Mouse (Mus musculus): ENCODE data around the gene Asb2.

Asb2 gene

GRCm38 (mm10) chr12:103355746-103356414 is at the start of gene Asb2:
Gene Asb2, minus strand, starts transcription at chr12:103356001.
- no peak for DNase-seq

- DNase-seq, result no peak
Measured at GRCm38 (mm10) chr12:103404131-103404530, 48.3 kb upstream of the Asb2 start.

GRCm38 (mm10) chr12:103396751-103397150 is 41.0 kb upstream of the Asb2 start:
- DNase-seq, result peak; percentile 33 to 42

- peak in 1 of 2 experiments; percentile 11 for DNase-seq
Measured at GRCm38 (mm10) chr12:103395486-103396275, 39.9 kb upstream of the Asb2 start.

- no peak for DNase-seq
Measured at GRCm38 (mm10) chr12:103393528-103393927, 37.7 kb upstream of the Asb2 start.

- DNase-seq, result no peak
Measured at GRCm38 (mm10) chr12:103391098-103391497, 35.3 kb upstream of the Asb2 start.

- peak in 1 of 2 experiments; percentile 41 for DNase-seq
Measured at GRCm38 (mm10) chr12:103389982-103390381, 34.2 kb upstream of the Asb2 start.

- peak; percentile 21 to 33 for DNase-seq
Measured at GRCm38 (mm10) chr12:103389348-103389727, 33.5 kb upstream of the Asb2 start.

GRCm38 (mm10) chr12:103388505-103389347 is 32.9 kb upstream of the Asb2 start, which contains the start of gene Otub2:
Gene Otub2, plus strand, starts transcription at chr12:103388682.
- DNase-seq, result peak; percentile 98

- no peak for DNase-seq
Measured at GRCm38 (mm10) chr12:103380226-103380625, 24.4 kb upstream of the Asb2 start.

GRCm38 (mm10) chr12:103376774-103377173 is 21.0 kb upstream of the Asb2 start:
- no peak for DNase-seq

- no peak for DNase-seq
Measured at GRCm38 (mm10) chr12:103376124-103376523, 20.3 kb upstream of the Asb2 start.

GRCm38 (mm10) chr12:103373530-103374236 is 17.9 kb upstream of the Asb2 start:
- DNase-seq, result no peak

GRCm38 (mm10) chr12:103371711-103372110 is 15.9 kb upstream of the Asb2 start:
- DNase-seq, result peak; percentile 40 to 48

- no peak for DNase-seq
Measured at GRCm38 (mm10) chr12:103370861-103371260, 15.1 kb upstream of the Asb2 start.

GRCm38 (mm10) chr12:103368777-103369176 is 13.0 kb upstream of the Asb2 start:
- DNase-seq, result no peak

- no peak for DNase-seq
Measured at GRCm38 (mm10) chr12:103368326-103368669, 12.5 kb upstream of the Asb2 start.

- peak; percentile 44 to 48 for DNase-seq
Measured at GRCm38 (mm10) chr12:103367620-103368325, 12.0 kb upstream of the Asb2 start.

- DNase-seq, result no peak
Measured at GRCm38 (mm10) chr12:103367171-103367570, 11.4 kb upstream of the Asb2 start.

- DNase-seq, result no peak
Measured at GRCm38 (mm10) chr12:103362336-103362735, 6.5 kb upstream of the Asb2 start.

- DNase-seq, result no peak
Measured at GRCm38 (mm10) chr12:103361539-103362307, 5.9 kb upstream of the Asb2 start.
